Mouse (Mus musculus) small intestine, adult 2 months (tissue): ENCODE data around the gene Cldn7.

Experiments
- CTCF ChIP-seq: fragments of 200-500 bp; IDR thresholded peaks from 2 replicates; pipeline ENCODE4 v1.5.1; 2012; ENCODE audit warnings: low read depth, mild to moderate bottlenecking, control low read depth, inconsistent platforms, low read length, moderate library complexity, mixed read lengths; ENCODE audit not compliant: insufficient replicate concordance, insufficient read length; ENCODE audit errors: extremely low read depth
- POLR2A ChIP-seq: fragments of 200-500 bp; IDR thresholded peaks from 2 replicates; pipeline ENCODE4 v1.6.1; 2012; ENCODE audit warnings: low read depth, mild to moderate bottlenecking, control low read depth, inconsistent platforms, low read length, moderate library complexity

DNA sequence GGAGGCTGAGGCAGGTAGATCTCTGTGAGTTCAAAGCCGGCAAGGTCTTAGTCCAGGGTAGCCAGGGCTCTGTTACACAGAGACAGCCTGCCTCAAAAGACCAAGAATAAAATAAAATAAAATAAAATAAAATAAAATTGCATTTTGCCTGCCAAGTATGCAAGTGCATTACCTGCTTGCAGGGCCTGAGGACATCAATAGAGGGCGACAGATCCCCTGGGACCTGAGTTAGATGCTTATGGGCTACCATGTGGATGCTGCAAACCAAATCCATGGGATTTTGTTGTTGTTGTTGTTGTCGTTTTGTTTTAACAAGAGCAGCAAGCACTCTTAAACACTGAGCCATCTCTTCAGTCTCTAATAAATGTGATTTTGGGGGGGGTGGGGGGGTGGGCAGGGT lies 32.3 kb upstream of the Cldn7 start:
- no peak for TF ChIP-seq CTCF
- no peak for TF ChIP-seq POLR2A
